Mouse (Mus musculus): ENCODE results near the gene Oxsr1. TPM values are rescaled to one million over a fixed set of nuclear protein-coding genes. Genes with fewer than 3 reads are reported as not detected.
"Not testable (repeated sequence)": the region's sequence is repeated elsewhere in the genome, so short reads cannot be mapped to it uniquely, and the experiment has no call there.

Oxsr1 gene
- total RNA-seq, 2 experiments from 2014 or later: 30.2 to 31.7 TPM

DNA sequence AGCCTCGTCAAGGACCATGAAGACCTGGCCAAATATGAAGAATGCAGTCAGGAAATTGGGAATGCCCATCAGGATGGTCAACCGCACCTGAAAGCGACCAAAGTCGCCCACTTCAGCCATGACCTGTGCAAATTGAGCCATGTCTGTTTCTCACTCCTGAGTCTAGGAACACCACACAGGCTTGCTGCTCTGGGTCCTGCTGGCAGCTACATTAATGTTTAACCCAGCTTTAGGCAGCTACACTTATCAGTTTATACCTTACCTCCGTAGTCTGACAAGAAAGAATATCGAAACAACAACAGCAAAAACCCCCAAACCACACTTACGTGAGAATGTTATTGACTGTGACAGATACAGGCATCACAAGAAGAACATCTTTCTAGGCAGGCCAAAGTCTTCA is 90.7 kb downstream of the Oxsr1 start:
- no peak for DNase-seq (ENCODE audit: low spot score in 2 of 2)

DNA sequence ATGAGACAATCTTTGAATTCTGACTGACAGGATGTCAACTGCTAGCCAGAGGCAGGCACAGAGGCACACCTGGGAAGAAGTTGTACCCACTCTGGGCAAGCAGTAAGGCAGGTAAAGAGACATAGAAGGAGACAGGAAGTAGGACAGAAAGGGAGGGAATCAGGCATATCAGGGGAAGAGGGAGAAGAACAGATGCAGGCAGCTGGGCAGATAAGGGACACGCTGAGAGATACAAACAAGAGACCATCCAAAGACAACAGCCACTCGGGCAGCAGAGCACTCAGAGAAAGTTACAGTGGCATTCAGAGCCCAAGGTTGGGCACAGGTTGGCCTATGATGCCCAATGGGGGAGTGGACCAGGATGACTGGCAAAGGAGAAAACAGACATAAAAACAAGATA is 91.4 kb downstream of the Oxsr1 start:
- no peak for DNase-seq (ENCODE audit: low spot score in 2 of 2)

DNA sequence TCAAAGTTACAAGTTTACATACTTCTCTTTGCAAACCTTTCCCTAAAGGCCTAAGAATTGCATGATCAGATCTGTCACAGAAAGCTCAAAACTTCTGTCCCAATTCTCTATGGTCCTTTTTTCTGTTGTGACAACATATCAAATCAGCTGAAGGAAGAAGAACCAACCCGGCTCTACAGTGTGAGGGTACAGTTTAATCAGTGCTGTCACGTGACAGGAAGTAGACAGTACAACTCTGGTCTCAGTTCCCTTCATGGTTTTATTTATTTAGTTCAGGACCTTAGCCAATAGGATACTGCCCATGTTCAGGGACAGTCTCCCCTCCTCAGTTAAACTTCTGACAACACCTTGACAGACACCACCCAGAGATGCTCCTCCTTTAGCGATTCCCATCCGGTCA is 102.0 kb downstream of the Oxsr1 start:
- no peak for DNase-seq (ENCODE audit: low spot score in 2 of 2)

DNA sequence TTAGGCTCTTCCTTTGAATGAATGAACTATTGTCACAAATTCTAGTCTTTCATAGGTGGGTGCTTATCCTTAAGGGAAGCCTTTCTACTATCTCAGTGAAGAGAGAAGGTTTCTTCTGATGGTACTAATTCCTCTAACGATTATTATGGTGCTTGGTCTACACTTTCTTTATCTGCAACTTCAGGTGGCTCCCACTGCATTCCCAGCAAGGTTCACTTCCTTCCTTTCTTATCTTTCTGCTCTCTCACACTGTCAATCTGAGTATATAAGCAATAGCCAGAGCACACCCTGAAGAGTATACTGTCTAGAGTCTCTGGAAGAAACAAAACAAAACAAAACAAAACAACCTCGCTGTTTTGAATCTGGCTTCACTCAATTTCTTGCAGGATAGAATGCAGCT is 102.6 kb downstream of the Oxsr1 start:
- no peak for DNase-seq (ENCODE audit: low spot score in 2 of 2)

DNA sequence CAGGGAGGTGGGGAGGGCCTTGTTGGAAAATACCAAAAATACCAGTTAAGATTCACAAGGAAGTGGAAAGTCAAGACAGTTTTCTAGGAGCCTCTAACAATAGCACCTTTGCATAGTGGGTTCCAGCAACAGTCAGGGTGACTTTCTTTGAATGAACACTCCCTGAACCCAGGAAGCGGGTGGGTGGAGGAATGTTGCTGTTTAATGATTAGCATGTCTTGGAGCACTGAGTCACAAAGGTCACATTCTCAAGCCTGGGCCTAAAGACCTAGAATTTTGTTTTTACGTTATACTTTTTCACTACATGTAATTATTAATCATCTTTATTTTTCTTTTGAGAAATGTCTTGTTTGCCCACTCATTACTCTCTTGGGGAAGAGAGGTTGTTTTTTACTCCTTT is 106.9 kb downstream of the Oxsr1 start:
- not testable (repeated sequence) for DNase-seq (ENCODE audit: low spot score in 2 of 2)

DNA sequence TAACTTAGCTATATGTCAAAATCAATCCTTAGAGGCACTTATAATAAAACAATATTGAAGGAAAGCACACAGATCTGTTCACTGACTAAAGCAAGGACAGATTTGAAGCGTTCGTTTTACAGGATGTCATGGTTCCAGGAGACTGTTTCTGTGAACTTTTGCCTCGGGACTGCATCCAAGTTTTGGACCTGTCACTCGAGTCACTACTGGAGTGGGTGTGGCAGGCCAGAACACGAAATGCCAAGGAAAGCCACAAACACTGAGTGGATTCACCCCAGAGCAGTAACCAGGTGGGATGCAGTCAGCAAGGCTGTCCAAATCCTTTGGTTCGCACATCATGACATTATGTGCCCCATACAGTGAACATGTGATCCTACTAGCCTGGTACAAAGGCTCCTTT is 107.6 kb downstream of the Oxsr1 start:
- DNase-seq (ENCODE audit: low spot score in 2 of 2): no peak

DNA sequence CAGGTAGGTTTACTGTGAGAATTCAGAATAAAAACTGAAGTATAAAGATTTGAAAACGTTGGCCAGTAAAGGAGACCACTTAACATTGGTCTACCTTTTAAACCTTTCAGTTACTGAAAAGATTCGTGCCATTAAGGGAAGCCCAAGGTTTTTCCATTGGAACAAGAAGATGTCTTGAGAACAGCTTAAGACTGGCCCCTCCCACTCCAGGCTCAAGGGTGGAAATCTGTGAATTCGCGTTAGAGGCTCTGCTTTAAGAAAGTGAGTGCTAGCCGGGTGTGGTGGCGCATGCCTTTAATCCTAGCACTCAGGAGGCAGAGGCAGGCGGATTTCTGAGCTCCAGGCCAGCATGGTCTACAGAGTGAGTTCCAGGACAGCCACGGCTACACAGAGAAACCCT is 109.2 kb downstream of the Oxsr1 start:
- no peak for DNase-seq (ENCODE audit: low spot score in 2 of 2)

DNA sequence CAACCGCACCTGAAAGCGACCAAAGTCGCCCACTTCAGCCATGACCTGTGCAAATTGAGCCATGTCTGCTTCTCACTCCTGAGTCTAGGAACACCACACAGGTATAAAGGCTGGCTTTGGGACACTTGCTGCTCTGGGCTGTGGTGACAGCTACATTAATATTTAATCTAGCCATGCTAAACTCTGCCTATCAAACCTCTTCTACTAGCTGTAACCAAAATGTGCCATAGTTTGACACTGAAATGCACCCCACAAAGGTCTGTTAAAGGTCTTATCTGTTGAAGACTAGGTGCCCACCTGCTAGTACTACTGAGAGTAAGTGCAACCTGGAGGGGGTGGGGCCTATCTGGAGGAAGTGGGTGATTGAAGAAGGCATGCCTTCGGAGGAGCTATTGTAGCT is 113.2 kb downstream of the Oxsr1 start, which contains the start of gene Slc22a13:
Gene Slc22a13, minus strand, starts transcription at position 101 of the 400 bp plus-strand sequence.
- no peak for DNase-seq (ENCODE audit: low spot score in 2 of 2)

DNA sequence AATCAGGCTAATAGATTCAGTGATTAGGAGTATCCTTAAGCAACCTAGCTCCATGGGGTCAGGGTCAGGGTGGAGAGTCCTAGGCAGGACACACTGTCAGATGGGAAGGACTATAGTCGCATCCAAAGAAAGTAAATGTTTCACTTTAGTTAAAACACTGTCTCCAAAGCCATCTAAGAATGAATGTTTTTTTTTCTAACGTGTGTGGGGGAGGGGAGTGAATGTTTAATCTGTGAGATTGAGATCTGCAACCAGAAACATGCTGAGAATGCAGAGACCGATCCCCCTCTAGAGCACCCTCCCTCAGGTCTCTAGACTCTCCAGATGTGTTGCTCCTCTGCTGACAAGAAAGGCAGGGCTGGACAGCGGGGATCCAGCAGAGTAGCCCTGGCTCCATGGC is 115.1 kb downstream of the Oxsr1 start:
- DNase-seq (ENCODE audit: low spot score in 2 of 2): no peak

DNA sequence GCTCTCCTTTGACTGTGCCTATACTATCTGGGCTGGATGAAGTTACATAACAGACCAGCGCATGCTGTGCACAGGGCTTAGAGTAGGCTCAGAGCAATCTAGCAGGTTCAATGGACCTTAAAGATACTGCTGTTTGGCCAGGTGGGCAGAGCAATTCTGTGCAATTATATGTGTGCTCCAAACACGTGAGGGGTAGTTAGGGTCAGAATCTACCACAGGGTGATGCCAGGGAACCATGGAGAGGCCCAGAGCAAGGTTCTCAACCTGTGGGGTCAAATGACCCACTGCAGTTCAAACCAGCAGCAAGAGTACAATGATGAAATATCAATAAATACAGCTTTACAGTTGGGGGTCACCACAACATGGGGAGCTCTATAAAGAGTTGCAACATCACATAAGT is 115.6 kb downstream of the Oxsr1 start:
- DNase-seq (ENCODE audit: low spot score in 2 of 2): no peak

DNA sequence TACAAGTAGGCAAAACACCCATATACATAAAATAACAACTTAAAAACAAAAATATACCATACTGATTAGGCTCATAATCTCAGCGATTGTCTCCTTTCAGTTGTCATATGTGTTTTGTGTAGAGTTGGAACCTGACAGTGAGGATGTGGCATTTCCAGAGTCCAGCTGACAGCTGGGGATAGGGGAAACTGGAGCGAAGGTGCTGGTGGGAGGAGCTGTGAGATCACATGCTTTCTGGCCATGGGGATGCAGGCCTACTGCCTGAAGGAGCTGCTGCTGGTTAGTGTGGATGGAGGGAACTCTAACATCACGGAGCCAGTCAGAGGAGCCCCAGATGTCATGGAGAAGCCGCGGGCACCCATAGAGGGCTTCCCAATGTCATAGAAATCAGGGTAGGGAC is 116.5 kb downstream of the Oxsr1 start:
- no peak for DNase-seq (ENCODE audit: low spot score in 2 of 2)

DNA sequence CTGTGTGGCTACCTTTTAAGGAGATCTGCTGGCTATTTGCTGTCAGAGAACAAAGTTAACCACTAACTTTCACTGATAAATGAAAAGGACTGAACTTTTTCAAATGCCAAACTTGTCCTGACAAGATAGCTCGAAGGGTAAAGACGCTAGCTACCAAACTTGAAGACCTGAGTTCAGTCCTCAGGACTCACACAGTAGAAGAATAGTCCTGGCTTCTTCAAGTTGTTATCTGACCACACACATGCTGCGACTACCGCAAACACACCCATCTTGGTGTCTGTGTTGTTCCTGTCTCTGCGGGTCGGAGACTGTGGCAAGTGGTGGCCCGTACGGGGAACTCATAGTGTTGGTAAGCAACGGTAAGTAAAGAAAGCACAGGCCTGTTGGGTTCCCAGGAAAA is 118.6 kb downstream of the Oxsr1 start:
- DNase-seq (ENCODE audit: low spot score in 2 of 2): no peak

DNA sequence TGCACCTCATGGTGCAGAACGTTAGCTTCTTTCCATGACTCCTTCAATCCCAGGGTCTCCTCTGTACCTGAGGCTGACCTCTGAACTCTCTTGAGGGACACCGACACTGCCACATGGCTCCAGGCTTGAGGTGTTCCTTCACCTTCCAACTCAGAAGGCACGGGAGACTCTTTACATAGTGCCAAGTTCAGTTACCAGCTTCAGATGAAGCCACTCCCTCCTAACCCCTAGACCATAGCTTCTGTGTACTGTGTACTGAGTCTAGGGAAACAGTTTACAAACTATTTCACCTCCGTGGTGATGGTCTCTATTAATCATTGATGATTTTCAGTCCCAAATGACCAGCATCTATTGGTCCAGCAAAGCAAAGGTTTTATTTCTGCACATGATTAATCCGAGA is 120.6 kb downstream of the Oxsr1 start:
- DNase-seq (ENCODE audit: low spot score in 2 of 2): no peak

DNA sequence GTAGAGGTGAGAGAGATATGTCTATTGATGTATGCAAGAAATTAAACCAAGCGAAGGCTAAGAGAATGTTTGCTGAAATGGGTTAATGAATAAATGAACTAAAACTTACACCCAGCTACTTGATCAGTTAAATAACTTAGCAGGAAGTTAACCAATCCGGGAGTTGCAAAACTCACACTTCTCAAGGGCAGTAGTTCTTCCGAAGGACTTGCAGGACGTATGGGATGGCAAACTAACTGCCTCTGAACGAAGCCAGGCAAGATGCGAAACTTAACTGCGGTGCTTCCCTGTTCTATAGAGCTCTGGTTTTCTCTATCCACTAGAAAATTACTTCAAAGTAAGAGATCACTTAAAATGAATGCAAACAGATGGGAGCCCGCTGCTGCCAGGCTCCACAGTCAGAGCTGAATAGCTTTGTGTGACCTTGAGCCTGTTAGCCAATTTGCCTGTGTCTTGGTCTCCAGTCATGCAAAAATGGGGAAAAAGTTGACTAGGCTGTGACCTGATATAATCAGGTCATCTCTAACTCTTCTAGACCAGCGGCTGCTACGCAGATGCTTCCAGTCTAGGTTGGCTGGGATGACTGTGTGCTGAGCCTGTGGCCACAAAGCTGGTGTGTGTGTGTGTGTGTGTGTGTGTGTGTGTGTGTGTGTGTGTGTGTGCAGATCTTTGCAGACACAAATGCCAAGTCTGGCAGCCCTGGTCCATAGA is 122.9 kb downstream of the Oxsr1 start:
- DNase-seq (ENCODE audit: low spot score in 2 of 2): no peak

DNA sequence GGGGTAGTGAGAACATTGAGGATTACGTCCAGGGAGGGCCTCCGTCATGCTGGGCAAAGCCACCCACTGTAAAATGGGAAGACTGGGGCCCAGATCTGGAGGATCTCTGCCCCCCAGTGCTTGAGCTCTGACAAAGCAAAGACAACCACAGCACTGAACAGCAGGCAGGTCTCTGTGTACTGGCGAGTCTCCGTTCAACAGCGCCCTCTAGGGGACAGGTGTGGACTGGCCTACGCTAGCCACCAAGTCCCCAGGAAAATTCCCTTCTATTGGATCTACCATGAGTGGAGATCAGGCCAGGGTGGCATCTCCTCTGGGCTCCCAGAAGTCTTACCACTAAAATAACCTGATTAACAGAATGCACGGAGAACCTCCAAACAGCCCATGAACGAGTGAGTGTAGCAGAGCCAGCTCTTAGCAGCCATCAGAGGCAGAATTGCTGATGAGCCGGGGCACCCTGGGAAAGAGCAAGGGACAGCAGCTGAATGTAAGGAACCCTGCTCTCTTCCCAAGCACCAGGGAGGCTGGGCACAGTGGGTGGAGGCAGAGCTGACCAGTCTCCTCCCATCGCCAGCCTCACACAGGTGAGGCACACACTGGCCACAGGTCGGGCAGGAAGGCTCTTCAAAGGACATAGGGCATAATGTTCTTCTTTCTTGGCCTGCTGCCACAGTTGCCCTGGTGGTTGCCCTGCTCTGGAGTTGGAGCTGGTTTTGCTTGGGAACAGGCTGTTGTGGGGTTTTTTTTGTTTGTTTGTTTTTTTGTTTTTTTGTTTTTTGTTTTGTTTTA is 129.8 kb downstream of the Oxsr1 start:
- DNase-seq (ENCODE audit: low spot score in 2 of 2): peak in 1 of 2 experiments; percentile 5

Other genes starting within 250 kb of the Oxsr1 start
- gene Plcd1, start 228.9 kb downstream of the Oxsr1 start, total RNA-seq (2021): 1 to 10 TPM; 8.4 to 9.1 TPM
- 1 to 10 TPM; 2.8 to 3.3 TPM for gene Dlec1, start 219.9 kb downstream of the Oxsr1 start, total RNA-seq (2021)
- gene Acaa1b, start 165.3 kb downstream of the Oxsr1 start, total RNA-seq (2021): 1 to 10 TPM; 1.1 TPM
- gene Gm47289, start 163.3 kb downstream of the Oxsr1 start, total RNA-seq (2021): not detected
- not detected for gene Slc22a13, start 113.3 kb downstream of the Oxsr1 start, total RNA-seq (2021)
- 10 to 100 TPM; 70.3 to 74.7 TPM for gene Acaa1a, start 17.2 kb upstream of the Oxsr1 start, total RNA-seq (2021)
- 1 to 10 TPM; 5.9 to 6.7 TPM for gene Myd88, start 19.0 kb upstream of the Oxsr1 start, total RNA-seq (2021)
- 1 to 10 TPM; 4.8 to 5.9 TPM for gene Xylb, start 35.0 kb upstream of the Oxsr1 start, total RNA-seq (2021)
- gene Slc22a14, start 43.1 kb upstream of the Oxsr1 start, total RNA-seq (2021): not detected
- 10 to 100 TPM; 11.3 to 13.5 TPM for gene Acvr2b, start 79.7 kb upstream of the Oxsr1 start, total RNA-seq (2021)
- gene Exog, start 122.5 kb upstream of the Oxsr1 start, total RNA-seq (2021): 10 to 100 TPM; 20.2 to 21.4 TPM

Measured in layer of hippocampus, adult 18-20 months (tissue).